Mouse (Mus musculus) kidney, adult 2 months (tissue): ENCODE results near the gene Polq. TPM values are rescaled to one million over a fixed set of nuclear protein-coding genes. Genes with fewer than 3 reads are reported as not detected.
A peak's percentile ranks its signal among the peaks of the same experiment; 100 is the strongest.

Experiments used
- DNase-seq: peaks from one replicate; pipeline ENCODE4 v3.0.0; 2021
- H3K27ac ChIP-seq: fragments of 200-500 bp; 2 replicates; pipeline ENCODE4 v1.5.1; 2012; ENCODE audit warnings: low read depth, low read length, control low read depth, inconsistent platforms; ENCODE audit not compliant: insufficient read depth
- H3K27me3 ChIP-seq: fragments of 200-500 bp; replicated peaks from 2 replicates; pipeline ENCODE4 v1.6.1; 2012; ENCODE audit warnings: mild to moderate bottlenecking, moderate library complexity, low read length, inconsistent platforms; ENCODE audit not compliant: control insufficient read depth, insufficient read depth
- H3K36me3 ChIP-seq: fragments of 200-500 bp; 2 replicates; pipeline ENCODE4 v1.6.1; 2012; ENCODE audit warnings: mild to moderate bottlenecking, moderate library complexity, low read length, inconsistent platforms; ENCODE audit not compliant: control insufficient read depth, insufficient read depth
- H3K4me1 ChIP-seq: fragments of 200-500 bp; 2 replicates; pipeline ENCODE4 v1.6.1; 2011; ENCODE audit warnings: low read length; ENCODE audit not compliant: control insufficient read depth, insufficient read depth
- H3K4me3 ChIP-seq: fragments of 200-500 bp; 2 replicates; pipeline ENCODE4 v1.5.1; 2011; ENCODE audit warnings: mild to moderate bottlenecking, low read depth, low read length, control low read depth; ENCODE audit not compliant: insufficient read depth
- CTCF ChIP-seq: fragments of 200-500 bp; conservative IDR thresholded peaks from 2 replicates; pipeline ENCODE4 v1.5.1; 2011; ENCODE audit warnings: low read depth, mild to moderate bottlenecking, control low read depth, low read length, moderate library complexity, mixed read lengths; ENCODE audit not compliant: insufficient read depth, insufficient read length
- POLR2A ChIP-seq: fragments of 200-500 bp; IDR thresholded peaks from one replicate; pipeline ENCODE4 v1.6.1; 2011; ENCODE audit warnings: low read depth, low read length, control low read depth
- WGBS: fragments of 180-500 bp; shearing (Covaris S2); methylation state at CpG from one replicate; pipeline ENCODE4 v1.1.7; 2018; 5-methylcytosine and 5-hydroxymethylcytosine counted together
- polyA plus RNA-seq: library from polyadenylated mRNA; depleted of rRNA; stranded (reverse); fragments of >200 nt; gene quantifications from 2 replicates; pipeline ENCODE4 v1.2.3, GENCODE M21; 2012

Polq gene
- polyA plus RNA-seq, 1 experiment: 0.06 TPM

GRCm38 (mm10) chr16:36989493-36989892 lies 22.1 kb upstream of the Polq start:
- peak; percentile 74 for DNase-seq
- Histone ChIP-seq H3K4me3 (peak overlapping the region; percentile 64), H3K36me3 (no peaks in the 10 kb centered on the region), H3K27me3 (no peaks in the 10 kb centered on the region), H3K27ac (peak overlapping the region; percentile 89), H3K4me1 (peaks cover 6% of the 10 kb centered on the region; the same call in 1 of the 2 replicates)
- 21% methylated on average over 8 of the region's 8 CpGs for WGBS
- TF ChIP-seq CTCF: no peak
- TF ChIP-seq POLR2A: no peak

DNA sequence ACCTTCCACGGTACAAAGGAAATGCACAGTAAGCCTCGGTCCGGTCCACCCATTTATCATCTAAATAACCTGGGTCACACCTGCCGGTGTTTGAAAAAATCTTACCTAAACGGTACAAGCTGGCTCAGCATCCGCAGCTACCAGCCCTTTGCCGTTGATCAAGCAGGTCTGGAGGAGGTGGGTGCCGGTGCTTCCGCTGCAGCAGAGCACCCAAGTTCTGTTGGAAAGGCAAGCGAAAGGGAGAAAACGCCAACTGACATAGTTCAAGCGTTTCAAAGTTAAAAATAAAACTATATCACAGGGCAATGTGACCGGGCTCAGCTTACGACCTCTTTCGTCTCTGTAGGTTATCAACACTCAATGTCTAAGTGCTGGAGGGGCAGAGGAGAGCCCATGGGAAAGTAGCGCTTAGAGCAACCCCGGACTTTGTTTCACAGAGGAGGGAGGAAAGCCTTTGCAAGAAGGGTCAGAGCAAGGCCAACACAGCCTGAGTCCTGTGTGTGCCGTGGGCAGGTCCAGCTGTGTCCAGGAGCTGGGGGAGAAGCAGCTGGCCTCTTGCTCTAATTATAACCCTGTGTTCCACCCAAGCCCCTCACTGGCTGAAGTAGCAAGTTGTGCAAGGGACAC lies 21.5 kb upstream of the Polq start, which contains the start of gene Fbxo40:
TSS of gene Fbxo40 (minus strand) at position 469 of the 627 bp plus-strand sequence.
- Histone ChIP-seq H3K4me3 (peak within 1 kb of the TSS; percentile 64), H3K36me3 (no peaks in the 10 kb centered on the region), H3K27ac (peak within 1 kb of the TSS; percentile 89), H3K27me3 (no peaks in the 10 kb centered on the region), H3K4me1 (peaks cover 6% of the 10 kb centered on the region; the same call in 1 of the 2 replicates)
- TF ChIP-seq CTCF: no peak
- no peak for TF ChIP-seq POLR2A
- peak; percentile 54 for DNase-seq
- 27% methylated on average over 18 of the region's 18 CpGs for WGBS

DNA sequence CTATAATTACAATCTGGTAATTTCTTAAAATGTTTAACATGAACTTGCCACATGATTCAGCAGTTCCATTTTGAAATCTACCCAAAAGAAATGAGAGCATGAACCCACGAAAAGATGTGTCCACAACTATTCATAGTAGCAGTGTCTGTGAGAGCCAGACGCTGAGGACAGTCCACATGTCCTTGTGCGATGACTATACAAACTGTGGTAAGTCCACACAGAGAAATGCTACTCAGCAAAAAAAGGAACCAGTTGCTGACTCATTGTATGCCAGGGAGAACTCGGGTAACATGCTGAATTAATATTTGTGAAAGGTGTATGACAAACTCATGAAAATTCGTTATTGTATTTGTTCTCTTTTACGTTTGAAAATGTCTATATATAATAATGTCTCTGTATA lies 13.9 kb upstream of the Polq start:
- H3K36me3 ChIP-seq: no peaks in the 10 kb centered on the region
- H3K27ac ChIP-seq: no peak overlapping the region
- H3K4me3 ChIP-seq: no peak overlapping the region
- no peaks in the 10 kb centered on the region for H3K27me3 ChIP-seq
- WGBS: 79% methylated on average over 6 of the region's 6 CpGs
- no peak for DNase-seq
- no peak for TF ChIP-seq CTCF
- no peak for TF ChIP-seq POLR2A
- no peaks in the 10 kb centered on the region for H3K4me1 ChIP-seq

GRCm38 (mm10) chr16:36999366-36999972 lies 12.1 kb upstream of the Polq start:
- H3K27ac ChIP-seq: no peak overlapping the region
- TF ChIP-seq POLR2A (no peak), CTCF (no peak)
- H3K4me3 ChIP-seq: no peak overlapping the region
- WGBS: 83% methylated on average over 9 of the region's 9 CpGs
- no peak for DNase-seq
- H3K4me1 ChIP-seq: no peaks in the 10 kb centered on the region
- H3K27me3 ChIP-seq: no peaks in the 10 kb centered on the region
- no peaks in the 10 kb centered on the region for H3K36me3 ChIP-seq

- 62% methylated on average over 6 of the region's 6 CpGs for WGBS
- Histone ChIP-seq H3K4me1 (peaks cover 3% of the 10 kb centered on the region; the same call in 1 of the 2 replicates), H3K27ac (no peak overlapping the region), H3K36me3 (no peaks in the 10 kb centered on the region), H3K27me3 (no peaks in the 10 kb centered on the region), H3K4me3 (no peak overlapping the region)
- TF ChIP-seq POLR2A (no peak), CTCF (no peak)
- no peak for DNase-seq
These were observed 2.3 kb upstream of the Polq start for GRCm38 (mm10) chr16:37009262-37009661.

DNA sequence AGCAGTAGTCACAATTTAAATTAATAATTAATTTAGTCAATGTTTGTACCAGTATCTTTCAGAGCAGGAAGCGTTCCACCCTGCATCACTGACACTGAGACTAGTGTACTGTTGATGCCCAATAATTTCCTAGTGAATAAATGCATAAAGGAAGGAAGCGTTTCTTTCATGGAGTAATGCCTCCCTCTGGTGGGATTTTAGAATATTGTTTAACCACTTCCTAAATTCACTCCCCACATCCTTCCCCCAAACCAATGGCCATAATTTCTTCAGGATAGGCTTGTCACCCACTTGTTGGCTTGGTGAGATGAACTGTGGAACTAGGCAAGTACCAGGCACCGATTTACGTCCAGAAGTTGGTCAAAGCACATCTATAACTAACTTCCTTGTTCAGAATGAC lies 1.2 kb upstream of the Polq start:
- DNase-seq: peak; percentile 68
- WGBS: 29% methylated on average over 4 of the region's 4 CpGs
- H3K4me3 ChIP-seq: no peak overlapping the region
- H3K36me3 ChIP-seq: no peaks in the 10 kb centered on the region
- H3K27ac ChIP-seq: no peak overlapping the region
- TF ChIP-seq POLR2A (no peak), CTCF (peak; percentile 25; the same call in 1 of the 2 replicates)
- H3K27me3 ChIP-seq: no peaks in the 10 kb centered on the region
- peaks cover 3% of the 10 kb centered on the region; the same call in 1 of the 2 replicates for H3K4me1 ChIP-seq

DNA sequence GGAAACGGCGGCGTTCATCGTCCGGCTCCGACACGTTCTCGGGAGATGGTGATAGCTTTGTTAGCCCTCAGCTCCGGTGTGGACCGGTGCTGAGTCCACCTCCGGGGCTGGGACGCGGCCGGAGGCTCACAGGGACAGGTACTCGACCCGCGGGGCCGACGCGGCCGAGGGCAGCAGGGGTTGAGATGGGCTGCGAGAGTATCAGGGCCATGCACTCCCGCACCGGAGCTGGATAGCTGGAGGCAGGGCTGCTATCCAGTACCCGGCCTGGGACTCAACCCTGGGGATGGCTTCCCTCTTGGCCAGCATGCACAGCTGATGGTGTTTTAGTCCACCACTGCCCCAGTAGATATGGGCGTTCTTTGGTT lies 320 bp downstream of the Polq start:
- H3K4me1 ChIP-seq: peaks cover 3% of the 10 kb centered on the region; the same call in 1 of the 2 replicates
- peak overlapping the region; percentile 66 for H3K4me3 ChIP-seq
- WGBS: 0% methylated on average over 26 of the region's 26 CpGs
- DNase-seq: no peak
- TF ChIP-seq POLR2A: no peak
- no peak for TF ChIP-seq CTCF
- no peaks in the 10 kb centered on the region for H3K36me3 ChIP-seq
- no peaks in the 10 kb centered on the region for H3K27me3 ChIP-seq
- no peak overlapping the region for H3K27ac ChIP-seq
